ENCODE assay signal across 10 mouse cellular contexts in genomic region chr14:117572213-117572612, GRCm38 (mm10).
DNase-seq lines count a peak whose midpoint lies in the region; ATAC-seq and TF ChIP-seq lines count a peak whose summit lies in the region.
"Had no signal": no experiment of that assay in that cellular context is flagged by ENCODE, and none has a peak within 500 bp of the region (broad histone marks: within the 10 kb centered on the region; RNA-seq: fewer than 3 reads in every experiment).

No protein-coding gene starts in this region.

- H3K4me2 ChIP-seq in embryonic facial prominence, embryonic 15.5 days (replicated peaks): 0 out of 2 replicates have a peak overlapping the region, but pooled peaks have one; percentile 24
- H3K4me2 ChIP-seq: hindbrain, embryonic 15.5 days had no signal

- 82% methylated on average over 8 of the region's 8 CpGs for WGBS in heart, embryonic 10.5 days
- WGBS in embryonic facial prominence, embryonic 15.5 days: 43% methylated on average over 8 of the region's 8 CpGs
- 13% methylated on average over 8 of the region's 8 CpGs for WGBS in cerebellum, adult 2 months

- H3K9ac ChIP-seq in embryonic facial prominence, embryonic 15.5 days: no peak overlapping the region
- H3K9ac ChIP-seq: hindbrain, embryonic 15.5 days had no signal

- H3K9me3 ChIP-seq in heart, embryonic 10.5 days: no peaks in the 10 kb centered on the region
- no peaks in the 10 kb centered on the region for H3K9me3 ChIP-seq in embryonic facial prominence, embryonic 15.5 days (replicated peaks)
- H3K9me3 ChIP-seq: hindbrain, embryonic 15.5 days had no signal

- H3K27ac ChIP-seq in heart, embryonic 10.5 days: no peak overlapping the region
- no peak overlapping the region for H3K27ac ChIP-seq in embryonic facial prominence, embryonic 15.5 days (replicated peaks)
- H3K27ac ChIP-seq in cerebellum, adult 2 months (ENCODE audit: insufficient read depth, low read length): no peak overlapping the region
- H3K27ac ChIP-seq: hindbrain, embryonic 15.5 days; macrophage had no signal

- no peak overlapping the region for H3K4me3 ChIP-seq in heart, embryonic 10.5 days
- no peak overlapping the region for H3K4me3 ChIP-seq in embryonic facial prominence, embryonic 15.5 days (replicated peaks)
- no peak overlapping the region for H3K4me3 ChIP-seq in cerebellum, adult 2 months (replicated peaks; ENCODE audit: insufficient read depth, low read depth, low read length)
- H3K4me3 ChIP-seq: hindbrain, embryonic 15.5 days; myocyte had no signal

- no peak for TF ChIP-seq POLR2A in cerebellum, adult 2 months (IDR thresholded peaks at IDR 0.05; ENCODE audit: borderline replicate concordance, insufficient read depth, low read length)

- TF ChIP-seq CTCF in cerebellum, adult 2 months (IDR thresholded peaks at IDR 0.05; ENCODE audit: borderline replicate concordance, insufficient read depth, low read depth, low read length): no peak

- no peak for ATAC-seq in embryonic facial prominence, embryonic 15.5 days (ENCODE audit: insufficient number of reproducible peaks, low FRiP score, low TSS enrichment, low read depth)
- no peak for ATAC-seq in erythroid progenitor cell, adult 5-6 weeks (replicated peaks; ENCODE audit: low FRiP score, poor library complexity, severe bottlenecking)

- no peaks in the 10 kb centered on the region for H3K36me3 ChIP-seq in heart, embryonic 10.5 days
- H3K36me3 ChIP-seq in embryonic facial prominence, embryonic 15.5 days: no peaks in the 10 kb centered on the region
- H3K36me3 ChIP-seq: hindbrain, embryonic 15.5 days had no signal

- no peaks in the 10 kb centered on the region for H3K27me3 ChIP-seq in heart, embryonic 10.5 days (ENCODE audit: insufficient read depth, poor library complexity, severe bottlenecking)
- no peaks in the 10 kb centered on the region for H3K27me3 ChIP-seq in embryonic facial prominence, embryonic 15.5 days
- H3K27me3 ChIP-seq in cerebellum, adult 2 months (ENCODE audit: control insufficient read depth, insufficient read depth, low read length): no peaks in the 10 kb centered on the region
- H3K27me3 ChIP-seq: hindbrain, embryonic 15.5 days had no signal

- H3K4me1 ChIP-seq in heart, embryonic 10.5 days: no peaks in the 10 kb centered on the region
- peaks cover 11% of the 10 kb centered on the region; the same call in 1 of the 2 replicates for H3K4me1 ChIP-seq in embryonic facial prominence, embryonic 15.5 days
- no peaks in the 10 kb centered on the region for H3K4me1 ChIP-seq in cerebellum, adult 2 months (ENCODE audit: control insufficient read depth, insufficient read depth, low read length)
- H3K4me1 ChIP-seq: hindbrain, embryonic 15.5 days had no signal

- intact Hi-C loops in heart, postnatal 10 days (cut with DNase I): no loop called here

- DNase-seq in heart, adult 9 months (ENCODE audit: low spot score in 2 of 2): peak; percentile 27 to 31
- DNase-seq in heart, embryonic 10.5 days (ENCODE audit: low spot score): no peak
- peak; percentile 17 to 31 for DNase-seq in heart, postnatal 10 days
- peak; percentile 14 to 38 for DNase-seq in right cerebral cortex, adult 2 months (ENCODE audit: low spot score in 2 of 2)
- no peak for DNase-seq in cerebellum, adult 2 months

Comparison
In these comparisons a context has a peak if more than half of its experiments do, and no peak if none do; other contexts are left out.
1. DNase-seq: peak in heart, adult 9 months (2 of 2), heart, postnatal 10 days (2 of 2) and right cerebral cortex, adult 2 months (2 of 2); none in heart, embryonic 10.5 days (single experiment) and cerebellum, adult 2 months (0 of 2).